Mouse (Mus musculus): Measurements from ENCODE around the gene Hfe2.

Hfe2 gene

DNA sequence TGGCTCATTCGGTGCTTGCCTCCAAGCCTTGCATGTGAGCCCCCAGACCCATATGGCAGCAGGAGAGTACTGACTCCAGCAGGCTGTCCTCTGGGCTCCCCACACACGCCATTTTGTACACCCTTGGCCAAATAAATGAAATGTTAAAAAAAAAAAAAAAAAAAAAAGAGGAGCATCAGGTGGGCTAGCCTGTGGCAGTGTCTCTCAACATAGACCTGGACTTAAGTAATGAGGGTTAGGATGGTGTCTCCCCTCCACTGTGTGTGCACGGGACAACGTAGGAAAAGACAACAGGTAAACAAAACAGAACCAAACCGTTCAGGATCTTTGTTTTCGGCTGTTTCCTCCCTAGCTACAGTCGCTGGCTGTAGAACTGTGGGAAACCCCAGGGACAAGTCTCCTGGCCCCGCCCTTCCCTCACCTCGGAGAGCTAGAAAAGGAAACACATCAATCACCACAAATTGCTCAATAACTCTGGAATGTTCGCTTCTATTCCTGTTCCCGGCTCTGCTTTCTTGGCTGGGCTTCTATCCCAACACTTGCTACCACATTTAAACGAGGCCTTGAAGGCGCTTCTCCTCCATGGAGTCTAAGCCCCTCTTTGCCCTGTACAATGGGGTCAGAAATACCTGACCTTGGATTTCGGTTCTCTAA is 51.2 kb downstream of the Hfe2 start:
- peak; percentile 90 for DNase-seq

DNA sequence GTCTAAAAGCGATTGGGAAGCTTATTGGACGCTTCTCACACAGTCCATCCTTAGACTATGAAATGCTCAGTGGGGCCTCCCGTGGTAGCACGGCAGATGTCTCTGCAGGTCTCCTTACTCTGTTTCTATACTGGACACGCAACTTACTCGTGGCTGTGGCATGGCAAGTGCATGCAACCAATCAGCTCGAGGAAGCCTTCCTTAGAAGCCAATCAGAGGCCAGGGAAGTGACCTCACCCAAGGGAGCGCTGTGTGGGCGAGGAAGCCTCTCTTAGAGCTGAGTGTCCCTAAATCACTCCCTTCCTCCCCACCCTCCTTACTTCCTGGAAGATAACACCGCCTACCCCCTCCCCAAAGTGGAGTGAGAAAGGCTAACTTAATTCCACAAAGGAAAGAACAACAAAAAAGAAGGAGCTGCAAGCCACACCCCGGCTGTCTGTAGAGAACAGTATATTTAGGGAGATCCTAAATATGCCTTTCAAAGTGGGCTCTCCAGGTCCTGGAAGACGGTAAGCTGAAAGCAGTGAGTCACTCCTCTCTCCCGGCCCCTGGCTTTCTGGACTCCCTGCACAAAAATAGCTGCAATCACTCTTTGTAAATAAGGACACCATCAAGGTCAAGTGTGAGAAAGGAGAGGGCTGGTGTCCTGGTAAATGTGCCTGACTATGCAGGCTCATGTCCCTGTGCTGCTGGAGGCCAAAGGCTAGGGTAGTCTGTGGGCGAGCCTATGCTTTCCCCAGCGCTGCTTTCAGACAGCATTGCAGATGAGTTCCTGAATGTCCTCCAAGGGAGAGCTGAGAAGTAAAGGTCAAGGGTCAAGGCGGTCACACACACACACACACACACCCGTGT is 51.9 kb downstream of the Hfe2 start, which contains the start of gene Gm16253:
Gene Gm16253 (plus strand): TSS at position 295 of the 852 bp plus-strand sequence.
- DNase-seq = peak; percentile 93

DNA sequence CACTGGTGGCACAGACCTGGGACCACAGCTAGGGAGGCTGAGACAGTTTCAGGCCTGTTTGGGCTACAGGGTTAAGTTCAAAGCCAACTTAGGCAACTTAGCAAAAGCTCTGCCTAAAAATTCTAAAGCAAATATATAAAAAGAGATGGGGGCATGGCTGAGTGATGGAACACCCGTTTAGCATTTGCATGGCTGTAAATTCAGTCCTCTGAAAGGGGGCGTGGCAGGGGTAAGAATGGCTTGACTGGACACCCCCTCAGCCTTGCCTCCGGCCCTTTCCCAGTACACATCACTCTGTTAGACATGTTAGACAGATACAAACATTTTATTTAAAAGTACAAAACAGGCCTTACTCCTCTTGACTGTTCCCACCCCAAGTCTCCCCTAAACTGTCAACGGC is 52.6 kb downstream of the Hfe2 start:
- DNase-seq = no peak
